Mouse (Mus musculus) liver, embryonic 14.5 days (tissue): ENCODE data around the gene Prickle1. TPM values are rescaled to one million over a fixed set of nuclear protein-coding genes. Genes with fewer than 3 reads are reported as not detected.

Source experiments
- ATAC-seq: fragments of 200-750 bp; cut with Nextera tagmentation; 2 replicates; pipeline ENCODE4 v1.8.0; 2017; ENCODE audit warnings: moderate number of reproducible peaks, mild to moderate bottlenecking, moderate library complexity; ENCODE audit not compliant: insufficient read depth
- DNase-seq, 3 experiments: peaks; one replicate each; pipeline ENCODE4 v3.0.0-alpha.2; 2012 to 2013; ENCODE audit warnings: low read depth in 3 of 3, low spot score in 3 of 3
- H3K27ac ChIP-seq: fragments of 300-500 bp; sonication (generic); 2 replicates; pipeline ENCODE4 v1.5.1; 2014; ENCODE audit warnings: moderate library complexity, mild to moderate bottlenecking, control low read depth, inconsistent platforms
- H3K27me3 ChIP-seq: fragments of 300-500 bp; sonication (generic); 2 replicates; pipeline ENCODE4 v1.6.1; 2014; ENCODE audit warnings: mild to moderate bottlenecking, low read length, moderate library complexity; ENCODE audit not compliant: control insufficient read depth, insufficient read depth
- H3K36me3 ChIP-seq: fragments of 300-500 bp; sonication (generic); replicated peaks from 2 replicates; pipeline ENCODE4 v1.6.1; 2014; ENCODE audit warnings: low read depth; ENCODE audit not compliant: control insufficient read depth, insufficient read depth
- H3K4me1 ChIP-seq, 2 experiments: fragments of 200-500 bp in 1 of 2; fragments of 300-500 bp in 1 of 2; sonication (generic) in 1 of 2; replicated peaks; 2 replicates each; pipeline ENCODE4 v1.6.1; 2012 to 2014; ENCODE audit warnings: antibody characterized with exemption in 1 of 2, inconsistent platforms in 1 of 2, low read length in 1 of 2; ENCODE audit not compliant: control insufficient read depth in 2 of 2, insufficient read depth in 2 of 2
- H3K4me2 ChIP-seq: fragments of 300-500 bp; sonication (generic); 2 replicates; pipeline ENCODE4 v1.6.1; 2014; ENCODE audit warnings: low read depth, mild to moderate bottlenecking, control low read depth, moderate library complexity
- H3K4me3 ChIP-seq, 2 experiments: fragments of 200-500 bp in 1 of 2; fragments of 300-500 bp in 1 of 2; sonication (generic) in 1 of 2; 2 replicates each; pipeline ENCODE4 v1.5.1; 2012 to 2014; ENCODE audit warnings: low read depth in 2 of 2, low read length in 2 of 2, mild to moderate bottlenecking in 2 of 2, control low read depth in 1 of 2, inconsistent platforms in 1 of 2, moderate library complexity in 1 of 2; ENCODE audit not compliant: insufficient read depth in 1 of 2
- H3K9ac ChIP-seq: fragments of 300-500 bp; sonication (generic); replicated peaks from 2 replicates; pipeline ENCODE4 v1.6.1; 2014; ENCODE audit warnings: mild to moderate bottlenecking, control low read depth, moderate library complexity
- H3K9me3 ChIP-seq: fragments of 300-500 bp; sonication (generic); 2 replicates; pipeline ENCODE4 v1.6.1; 2016; ENCODE audit warnings: low read length, mixed read lengths; ENCODE audit not compliant: control insufficient read depth
- CTCF ChIP-seq: IDR thresholded peaks from 2 replicates; pipeline ENCODE4 v1.5.1; 2016; ENCODE audit warnings: antibody characterized with exemption, low read depth, control low read depth
- EP300 ChIP-seq: IDR thresholded peaks from 2 replicates; pipeline ENCODE4 v1.6.1; 2016; ENCODE audit warnings: antibody characterized with exemption, low read depth
- WGBS: fragments of 180-500 bp; shearing (Covaris S2); extraction: QIAGEN DNeasy Blood & Tissue Kit; methylation state at CpG from one replicate; pipeline ENCODE4 v1.1.7; 2014; ENCODE audit not compliant: insufficient replicate concordance; 5-methylcytosine and 5-hydroxymethylcytosine counted together
- polyA plus RNA-seq, 2 experiments: library from polyadenylated mRNA; depleted of rRNA in 1 of 2; stranded (reverse) in 1 of 2; unstranded in 1 of 2; fragments of >200 nt; fragmentation: Nextera tagmentation in 1 of 2; extraction: Ambion mirVana in 1 of 2; gene quantifications; 2 replicates each; pipeline versions ENCODE4 v1.2.1 to v1.2.3; 2012 to 2014

Prickle1 gene
- polyA plus RNA-seq, 2 experiments = 1.5 to 3.2 TPM

- no peak for DNase-seq
- Histone ChIP-seq H3K27me3 (no peaks in the 10 kb centered on the region), H3K4me3 (no peak overlapping the region), H3K4me2 (no peak overlapping the region), H3K9ac (no peak overlapping the region), H3K4me1 (peaks cover 0 to 7% of the 10 kb centered on the region in 2 experiments; a peak in 2 of 4 replicates), H3K27ac (no peak overlapping the region), H3K36me3 (no peaks in the 10 kb centered on the region), H3K9me3 (no peaks in the 10 kb centered on the region)
- TF ChIP-seq EP300 = no peak
- TF ChIP-seq CTCF = no peak
- ATAC-seq = no peak
- WGBS = 34% methylated on average over 8 of the region's 8 CpGs
Observed at GRCm38 (mm10) chr15:93555719-93556118, 40.0 kb downstream of the Prickle1 start.

- DNase-seq (no peak), ATAC-seq (no peak)
- Histone ChIP-seq H3K9me3 (no peaks in the 10 kb centered on the region), H3K27ac (no peak overlapping the region), H3K4me2 (no peak overlapping the region), H3K27me3 (no peaks in the 10 kb centered on the region), H3K9ac (no peak overlapping the region), H3K4me1 (peaks cover 0 to 7% of the 10 kb centered on the region in 2 experiments; a peak in 2 of 4 replicates), H3K4me3 (no peak overlapping the region), H3K36me3 (no peaks in the 10 kb centered on the region)
- no peak for TF ChIP-seq EP300
- no peak for TF ChIP-seq CTCF
- WGBS = 74% methylated on average over 12 of the region's 12 CpGs
Observed at GRCm38 (mm10) chr15:93554203-93554851, 41.4 kb downstream of the Prickle1 start.

GRCm38 (mm10) chr15:93552169-93552568 lies 43.5 kb downstream of the Prickle1 start:
- peak; percentile 78 for ATAC-seq

DNA sequence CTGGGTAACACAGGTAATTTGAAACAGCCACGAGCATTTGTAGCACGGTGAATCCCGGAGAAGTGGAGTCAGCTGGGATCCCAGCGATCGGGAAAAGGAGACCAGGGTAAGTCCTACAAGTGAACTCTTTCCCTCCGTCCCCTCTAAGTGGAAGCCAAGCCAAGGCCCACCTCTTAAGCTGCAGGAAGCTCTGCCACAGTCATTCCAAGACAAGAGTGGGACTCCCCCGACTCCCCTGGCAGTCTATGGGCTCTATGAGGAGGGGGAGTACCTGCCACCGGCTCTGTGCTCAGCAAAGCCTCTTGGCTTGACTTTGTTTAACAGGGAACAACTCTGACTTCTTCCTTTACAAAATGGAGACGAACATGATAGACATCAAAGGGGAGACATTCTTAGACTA lies 47.4 kb downstream of the Prickle1 start:
- Histone ChIP-seq H3K9me3 (no peaks in the 10 kb centered on the region), H3K4me2 (no peak overlapping the region), H3K27me3 (no peaks in the 10 kb centered on the region), H3K9ac (no peak overlapping the region), H3K36me3 (no peaks in the 10 kb centered on the region), H3K4me1 (peaks cover 0 to 3% of the 10 kb centered on the region in 2 experiments; a peak in 2 of 4 replicates), H3K4me3 (no peak overlapping the region), H3K27ac (no peak overlapping the region)
- TF ChIP-seq CTCF (no peak), EP300 (no peak)
- 76% methylated on average over 9 of the region's 9 CpGs for WGBS
- DNase-seq = no peak
- ATAC-seq = no peak

More at GRCm38 (mm10) chr15:93552169-93552568, 43.5 kb downstream of the Prickle1 start:
- H3K36me3 ChIP-seq = no peaks in the 10 kb centered on the region
- WGBS = 7% methylated on average over 9 of the region's 9 CpGs
- peak; percentile 47 to 56 (median 53) for DNase-seq
- no peaks in the 10 kb centered on the region for H3K27me3 ChIP-seq
- no peaks in the 10 kb centered on the region for H3K9me3 ChIP-seq
- no peak overlapping the region for H3K4me3 ChIP-seq
- H3K27ac ChIP-seq = no peak overlapping the region
- H3K4me1 ChIP-seq = peaks cover 0 to 7% of the 10 kb centered on the region in 2 experiments; a peak in 2 of 4 replicates
- TF ChIP-seq CTCF (no peak), EP300 (no peak)
- no peak overlapping the region for H3K9ac ChIP-seq
- peak overlapping the region; percentile 38 for H3K4me2 ChIP-seq

DNA sequence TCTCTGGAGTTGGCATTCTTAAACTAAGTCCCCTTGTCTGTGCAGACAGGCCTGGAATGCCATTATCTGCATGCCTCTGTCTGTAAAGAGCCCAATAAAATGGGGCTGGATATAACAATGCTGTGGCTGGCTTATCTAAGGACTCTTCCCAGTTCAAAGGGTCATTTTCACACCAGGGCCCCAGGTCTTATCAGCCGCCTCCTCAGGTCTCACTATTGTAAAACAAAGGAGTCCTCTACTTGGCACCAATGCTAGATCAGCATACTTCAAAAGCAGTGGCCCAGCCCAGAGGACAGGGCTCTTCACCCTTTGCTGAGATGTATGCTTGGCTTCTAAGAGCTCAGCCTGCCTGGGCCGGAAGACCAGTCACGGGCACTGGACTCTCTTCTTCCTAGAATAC lies 56.3 kb downstream of the Prickle1 start:
- Histone ChIP-seq H3K4me2 (no peak overlapping the region), H3K36me3 (no peaks in the 10 kb centered on the region), H3K4me3 (no peak overlapping the region), H3K9me3 (no peaks in the 10 kb centered on the region), H3K4me1 (peaks cover 4 to 11% of the 10 kb centered on the region in 2 experiments), H3K9ac (no peak overlapping the region), H3K27me3 (no peaks in the 10 kb centered on the region), H3K27ac (no peak overlapping the region)
- ATAC-seq (peak; percentile 33; the same call in 1 of the 2 replicates), DNase-seq (no peak)
- 59% methylated on average over 3 of the region's 3 CpGs for WGBS
- TF ChIP-seq CTCF (no peak), EP300 (no peak)
